ENCODE assay signal across 26 mouse cellular contexts in genomic region chr11:97304631-97305030, GRCm38 (mm10). TPM values are rescaled to one million over a fixed set of nuclear protein-coding genes. Genes with fewer than 3 reads are reported as not detected.
"Had no signal": no experiment of that assay in that cellular context is flagged by ENCODE, and none has a peak within 500 bp of the region (broad histone marks: within the 10 kb centered on the region; RNA-seq: fewer than 3 reads in every experiment).

No protein-coding gene starts in this region.

- H3K36me3 ChIP-seq: heart, embryonic 13.5 days; heart, embryonic 15.5 days; hindbrain, embryonic 13.5 days; hindbrain, embryonic 15.5 days; limb, embryonic 13.5 days; liver, embryonic 13.5 days; liver, embryonic 15.5 days had no signal

- H3K9ac ChIP-seq: heart, embryonic 13.5 days; heart, embryonic 15.5 days; hindbrain, embryonic 13.5 days; hindbrain, embryonic 15.5 days; limb, embryonic 13.5 days; liver, embryonic 13.5 days; liver, embryonic 15.5 days had no signal

- H3K27ac ChIP-seq: heart, adult 2 months; heart, embryonic 13.5 days; heart, embryonic 15.5 days; hindbrain, embryonic 13.5 days; hindbrain, embryonic 15.5 days; hindbrain, postnatal 0 days; layer of hippocampus, adult 2 months; left cerebral cortex, adult 2 months; limb, embryonic 13.5 days; liver, embryonic 13.5 days; liver, embryonic 15.5 days had no signal

- H3K4me2 ChIP-seq: heart, embryonic 11.5 days; heart, embryonic 13.5 days; heart, embryonic 15.5 days; hindbrain, embryonic 13.5 days; hindbrain, embryonic 15.5 days; limb, embryonic 13.5 days; liver, embryonic 11.5 days; liver, embryonic 13.5 days; liver, embryonic 15.5 days had no signal

- ATAC-seq: hindbrain, postnatal 0 days had no signal

- H3K27me3 ChIP-seq: heart, embryonic 13.5 days; heart, embryonic 15.5 days; hindbrain, embryonic 13.5 days; limb, embryonic 13.5 days had no signal

- H3K9me3 ChIP-seq: heart, embryonic 13.5 days; heart, embryonic 15.5 days; hindbrain, embryonic 13.5 days; hindbrain, embryonic 15.5 days; limb, embryonic 13.5 days; liver, embryonic 13.5 days; liver, embryonic 15.5 days had no signal

- H3K4me3 ChIP-seq: heart, adult 2 months; heart, embryonic 13.5 days; heart, embryonic 15.5 days; hindbrain, embryonic 13.5 days; hindbrain, embryonic 15.5 days; layer of hippocampus, adult 2 months; left cerebral cortex, adult 2 months; limb, embryonic 13.5 days; liver, embryonic 13.5 days; liver, embryonic 15.5 days had no signal

- DNase-seq: gastrocnemius, postnatal 10 days; gastrocnemius, postnatal 25 days; heart, adult 11 months; heart, adult 2 months; heart, postnatal 14 days; heart, postnatal 36 days; kidney, adult 18-20 months; kidney, adult 8-10 months; kidney, postnatal 10 days; kidney, postnatal 25 days; kidney, postnatal 4 days; liver; liver, embryonic 13.5 days had no signal

RNA-seq across cellular contexts. Expression of gene Gpr179, which starts 47.2 kb away (rescaled TPM):
- polyA plus RNA-seq: heart, adult 2 months; heart, postnatal 0 days; hindbrain, embryonic 11.5 days; liver, embryonic 13.5 days; liver, embryonic 15.5 days had no signal
